Mouse (Mus musculus) activated CD4-positive, CD25-positive, alpha-beta regulatory T cell, adult 4 months (primary cell): ENCODE measurements around the gene Slc38a10. TPM values are rescaled to one million over a fixed set of nuclear protein-coding genes. Genes with fewer than 3 reads are reported as not detected.

Experiments
- ATAC-seq: one replicate; pipeline ENCODE4 v1.8.0; 2017
- polyA plus RNA-seq, 2 experiments: library from polyadenylated mRNA; unstranded; fragments of 100-300 nt; shearing (Covaris generic); gene quantifications; one replicate each; pipeline ENCODE4 v1.2.1; 2017

Gene Slc38a10
- polyA plus RNA-seq, result 10 to 100 TPM; 30.8 to 54.7 TPM

DNA sequence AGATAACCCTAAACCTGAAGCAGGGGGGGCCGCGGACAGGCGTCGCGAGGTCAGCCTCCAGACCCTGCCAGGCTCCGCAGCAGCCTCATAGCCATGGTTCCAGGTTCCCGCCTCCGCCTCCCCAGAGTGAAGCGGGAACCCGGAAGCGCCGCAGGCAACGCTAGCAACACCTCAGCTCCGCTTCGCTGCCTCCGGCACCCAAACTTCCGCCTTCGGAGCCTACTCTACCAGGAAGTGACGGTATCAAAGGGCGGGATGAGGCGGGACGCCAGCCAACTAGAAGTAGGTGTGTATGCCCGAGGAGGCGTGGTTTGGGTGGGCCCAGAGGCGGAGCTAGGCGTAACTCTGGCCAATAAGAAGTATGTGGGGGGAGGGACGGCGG is at the start of gene Slc38a10:
Gene Slc38a10, minus strand, starts transcription at position 234 of the 382 bp plus-strand sequence.
- ATAC-seq, result peak; percentile 98

- ATAC-seq, result no peak
These were observed 49.5 kb upstream of the Slc38a10 start for GRCm38 (mm10) chr11:120200621-120201020.

DNA sequence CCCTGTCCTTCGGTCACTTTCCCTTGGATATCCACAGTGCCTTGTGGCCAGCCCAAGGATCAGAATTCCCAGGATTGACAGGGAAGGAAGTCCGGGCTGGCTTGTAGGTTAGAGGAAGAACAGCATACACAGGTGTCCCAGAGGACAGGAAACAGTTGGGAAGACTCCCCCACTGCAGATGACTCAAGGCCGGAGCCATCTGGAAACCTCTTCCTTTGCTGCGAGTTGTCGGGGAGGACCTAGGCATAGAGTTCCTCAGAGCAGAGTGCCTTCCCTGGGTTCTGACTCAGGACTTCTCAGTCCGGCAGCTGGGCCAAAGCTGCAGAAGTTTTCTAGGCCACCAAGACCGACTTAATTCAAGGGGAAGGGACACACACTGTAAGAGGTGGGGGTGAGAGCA is 48.6 kb upstream of the Slc38a10 start:
- no peak for ATAC-seq

- no peak for ATAC-seq
These were observed 47.7 kb upstream of the Slc38a10 start for GRCm38 (mm10) chr11:120198831-120199230.

DNA sequence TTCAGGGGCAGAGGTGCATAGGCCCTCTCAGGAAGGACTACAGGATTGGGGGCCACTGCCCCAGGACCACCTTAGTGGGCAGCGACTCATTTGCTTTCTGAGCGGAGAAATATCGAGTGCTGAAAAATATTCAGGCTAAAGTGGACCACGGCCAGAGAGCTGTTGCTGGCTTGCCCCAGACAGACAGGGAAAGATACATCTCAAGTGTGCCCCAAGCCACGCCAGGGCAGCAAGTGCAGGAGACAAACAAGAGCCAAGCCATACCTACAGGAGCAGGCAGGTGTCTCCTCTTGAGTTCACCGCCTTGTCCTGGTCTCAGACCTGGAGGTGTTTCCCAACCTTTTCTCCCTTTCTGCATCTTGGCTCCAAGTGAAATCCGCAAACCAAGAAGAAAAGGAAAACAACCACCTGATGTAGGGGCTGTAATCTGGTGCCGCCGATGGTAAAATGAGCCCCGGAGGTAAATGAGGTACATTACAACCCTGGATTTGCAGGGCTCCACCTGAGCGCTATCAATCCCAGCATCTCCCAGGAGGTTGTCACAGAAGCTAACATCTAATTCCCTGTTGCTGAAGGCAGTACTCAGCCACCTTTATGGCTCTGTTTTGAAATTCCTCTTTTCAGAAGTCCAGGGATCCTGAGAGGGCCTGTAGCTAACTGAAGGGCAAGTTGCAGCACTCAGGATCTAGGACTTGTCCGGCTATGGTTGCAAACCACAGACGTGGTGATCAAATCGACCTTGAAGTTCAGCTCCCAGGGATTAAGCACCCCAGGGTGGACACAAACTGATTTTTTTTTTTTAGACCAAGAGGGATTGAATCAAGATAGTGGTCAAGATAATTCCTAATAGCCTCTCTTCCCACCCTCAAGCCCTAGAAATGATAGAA is 39.6 kb upstream of the Slc38a10 start:
- ATAC-seq, result no peak

DNA sequence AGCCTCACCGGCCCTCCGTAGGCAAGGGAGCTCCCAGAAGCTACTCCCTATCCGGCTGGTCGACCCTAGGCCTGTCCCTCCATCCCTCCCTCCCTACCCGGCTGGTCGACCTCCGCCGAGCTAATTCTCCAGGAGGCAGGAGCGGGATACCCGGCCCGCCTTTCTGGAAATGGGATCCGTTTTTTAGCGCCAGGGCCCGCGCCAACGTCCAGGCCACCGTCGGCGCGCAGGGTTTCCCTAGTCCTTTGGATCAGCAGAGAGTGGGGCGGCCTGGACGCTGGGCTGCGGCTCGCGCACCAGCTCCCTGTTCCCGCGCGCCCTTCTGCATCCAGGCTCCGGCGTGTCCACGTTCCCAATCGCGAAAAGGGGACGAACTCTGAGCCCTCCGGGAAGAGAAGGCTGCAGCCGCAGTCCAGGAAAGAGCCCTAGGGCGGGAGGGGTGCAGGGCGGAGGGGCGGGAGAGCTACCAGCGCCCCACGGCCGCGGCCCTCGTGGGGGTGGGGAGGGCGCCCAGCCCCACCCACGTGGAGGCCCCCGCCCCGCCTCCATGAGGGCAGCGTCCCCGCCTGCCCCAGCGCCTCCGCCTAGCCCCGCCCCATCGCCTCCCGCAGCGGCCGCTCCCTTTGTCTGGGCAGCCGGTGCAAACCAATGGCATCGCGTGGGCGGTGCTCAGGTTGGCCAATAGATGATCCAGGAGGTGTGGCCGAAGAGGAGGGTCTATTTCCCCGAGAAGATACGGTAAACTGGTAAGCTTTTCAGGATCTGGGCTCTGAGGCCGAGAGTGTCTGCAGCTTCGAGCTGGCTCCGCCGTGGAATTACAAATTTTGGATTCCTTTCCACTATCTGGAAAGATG is 38.5 kb upstream of the Slc38a10 start:
- ATAC-seq, result peak; percentile 83

GRCm38 (mm10) chr11:120188481-120189441 is 37.6 kb upstream of the Slc38a10 start:
- ATAC-seq, result no peak

GRCm38 (mm10) chr11:120188102-120188480 is 36.9 kb upstream of the Slc38a10 start:
- no peak for ATAC-seq

DNA sequence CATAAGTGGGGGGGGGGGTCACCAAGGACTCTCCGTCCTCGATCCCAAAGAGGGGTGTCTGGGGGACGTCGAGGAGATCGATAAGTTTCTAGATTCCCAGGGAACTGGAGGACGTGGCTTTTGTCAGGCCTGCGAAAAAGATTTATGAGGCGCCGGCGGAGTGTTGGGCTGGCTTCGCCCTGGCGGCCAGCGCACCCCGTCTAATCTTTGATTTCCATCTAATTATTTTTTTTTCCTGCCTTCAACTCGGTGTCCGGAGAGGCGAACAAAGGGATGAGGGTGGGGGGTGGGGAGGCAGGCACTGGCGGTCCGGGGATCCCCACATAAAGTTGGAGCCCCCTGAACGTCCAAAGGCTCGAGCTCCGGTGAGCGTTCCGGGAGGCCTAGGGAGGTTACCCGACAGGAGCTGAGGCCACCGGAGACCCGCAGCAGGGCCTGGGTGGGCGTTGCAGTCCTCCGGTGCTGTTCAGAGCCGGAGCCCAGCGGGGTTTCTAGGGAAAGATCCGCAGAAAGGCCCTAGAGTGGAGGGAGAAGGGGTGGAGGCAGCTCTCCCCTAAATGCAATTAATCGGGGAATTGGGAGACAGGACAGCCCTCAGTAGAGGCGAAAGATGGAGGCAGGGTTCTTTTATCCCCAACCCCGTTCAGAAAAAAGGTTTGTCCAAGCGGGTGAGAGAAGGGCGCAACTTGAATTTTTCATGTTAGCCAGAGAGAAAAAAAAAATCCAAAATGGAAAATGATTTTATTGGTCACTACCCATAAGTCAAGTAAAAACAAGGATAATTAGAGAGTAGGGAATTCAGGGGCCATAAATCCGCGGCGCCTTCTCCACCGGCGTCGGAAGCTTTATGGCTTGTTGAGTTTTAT is 36.3 kb upstream of the Slc38a10 start:
- no peak for ATAC-seq

DNA sequence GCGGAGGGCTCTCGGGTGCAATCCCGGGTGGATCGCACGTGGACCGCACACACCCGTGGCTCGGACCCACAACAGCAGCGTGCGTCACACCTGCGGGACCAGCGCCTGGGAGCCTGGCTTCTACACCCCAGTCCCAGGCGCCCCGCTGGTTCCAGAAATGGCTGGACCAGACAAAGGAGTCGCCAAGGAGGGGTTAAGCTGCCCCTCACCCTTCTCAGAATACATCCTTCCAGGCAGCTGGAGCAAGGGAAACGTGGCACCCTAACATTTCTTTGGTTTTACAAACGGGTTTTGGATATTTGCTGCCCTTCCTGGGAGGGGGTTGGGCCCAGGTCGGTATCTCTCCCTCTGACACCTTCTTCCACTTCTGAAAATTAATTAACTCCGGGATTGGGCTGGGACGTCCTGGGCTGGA is 35.7 kb upstream of the Slc38a10 start:
- ATAC-seq, result no peak

GRCm38 (mm10) chr11:120186145-120186740 is 35.1 kb upstream of the Slc38a10 start:
- no peak for ATAC-seq

DNA sequence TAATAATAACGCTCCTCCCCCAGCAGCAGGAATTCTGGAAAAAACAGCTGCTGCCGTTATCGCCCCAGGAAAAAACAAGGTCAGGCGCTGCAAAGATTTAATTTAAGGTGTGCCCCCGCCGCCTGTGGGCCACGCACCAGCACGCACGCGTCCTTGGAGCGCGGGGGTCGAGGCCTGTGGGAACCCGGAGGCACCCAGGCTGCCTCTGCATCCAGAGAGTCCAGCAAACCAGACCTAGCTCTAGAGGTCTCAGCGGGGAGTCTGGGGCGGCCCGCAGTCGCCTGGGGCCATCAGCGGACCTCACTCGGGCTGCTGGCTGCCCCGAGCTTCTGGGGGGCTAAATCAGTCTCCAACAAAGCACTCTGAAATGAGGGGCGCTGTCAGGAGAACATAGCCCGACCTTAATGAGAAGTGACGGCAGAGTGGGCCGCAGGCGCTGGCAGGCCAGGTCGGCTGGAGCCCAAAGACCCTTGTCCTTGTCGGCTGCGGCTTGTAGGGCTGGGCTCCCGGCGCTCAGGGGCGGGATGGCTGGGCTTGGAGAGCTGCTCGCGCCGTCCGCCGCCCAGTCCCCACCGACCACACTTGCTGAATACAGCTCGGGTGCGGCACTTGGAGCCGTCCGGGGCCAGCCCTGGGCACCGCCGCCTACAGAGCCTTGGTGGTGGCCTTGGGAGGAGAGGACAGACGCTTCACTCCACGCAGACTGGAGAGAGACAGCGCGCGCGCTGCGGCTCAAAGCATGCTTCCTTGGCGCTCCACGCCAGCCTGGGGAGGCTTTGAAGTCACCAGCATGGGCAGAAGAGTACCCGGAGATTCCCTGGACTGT is 34.4 kb upstream of the Slc38a10 start:
- ATAC-seq, result no peak

GRCm38 (mm10) chr11:120184371-120185315 is 33.5 kb upstream of the Slc38a10 start:
- no peak for ATAC-seq

- no peak for ATAC-seq
These were observed 32.6 kb upstream of the Slc38a10 start for GRCm38 (mm10) chr11:120183708-120184107.

DNA sequence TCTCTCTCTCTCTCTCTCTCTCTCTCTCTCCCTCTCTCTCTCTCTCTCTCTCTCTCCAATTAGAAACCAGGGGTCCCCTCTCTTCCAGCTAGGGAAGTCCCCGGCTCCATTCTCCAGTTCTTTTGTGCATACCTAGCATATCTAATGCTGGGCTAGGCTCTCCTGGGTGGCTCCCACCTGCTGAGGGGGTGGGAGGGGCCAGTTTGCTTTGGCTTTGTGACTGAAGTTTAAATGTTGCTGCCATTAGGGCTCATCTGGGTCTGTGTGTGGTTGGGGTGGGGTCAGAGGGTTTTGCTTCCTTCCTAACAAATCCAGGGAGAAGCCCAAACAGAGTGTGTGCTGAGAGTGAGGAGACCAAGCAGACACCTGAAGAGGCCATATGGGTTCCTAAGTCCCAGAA is 32.0 kb upstream of the Slc38a10 start:
- no peak for ATAC-seq

GRCm38 (mm10) chr11:120182396-120183030 is 31.4 kb upstream of the Slc38a10 start:
- no peak for ATAC-seq

DNA sequence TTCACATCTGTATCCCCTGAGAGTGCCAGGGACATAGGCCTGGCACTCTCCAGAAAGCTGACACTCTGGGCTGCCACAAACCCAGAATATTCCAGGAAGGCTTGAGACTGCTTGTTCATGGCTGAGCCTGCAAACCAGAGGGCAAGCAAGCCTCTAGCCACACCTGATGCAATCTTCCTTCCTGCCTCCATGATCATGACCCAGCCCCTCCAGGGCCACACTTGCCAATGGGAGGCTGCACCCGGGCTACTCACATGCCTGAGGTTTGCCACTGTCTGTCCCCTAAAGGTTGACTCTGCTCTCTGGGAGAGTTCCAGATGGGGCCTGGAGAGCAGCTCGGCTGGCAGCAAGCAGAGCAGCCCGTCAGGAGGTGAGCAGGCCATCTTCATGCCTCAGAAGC is 30.2 kb upstream of the Slc38a10 start:
- ATAC-seq, result no peak

GRCm38 (mm10) chr11:120179374-120179773 is 28.2 kb upstream of the Slc38a10 start:
- ATAC-seq, result no peak
